Mouse (Mus musculus): ENCODE measurements at regions not wholly inside any gene's neighbourhood (a gene's known extent, or its start where the extent isn't known, plus 50 kb on each side); places are given as distances from the start of the nearest gene placed in this dataset.
A peak's percentile ranks its signal among the peaks of the same experiment; 100 is the strongest.
"Not testable (repeated sequence)": the region's sequence is repeated elsewhere in the genome, so short reads cannot be mapped to it uniquely, and the experiment has no call there.

DNA sequence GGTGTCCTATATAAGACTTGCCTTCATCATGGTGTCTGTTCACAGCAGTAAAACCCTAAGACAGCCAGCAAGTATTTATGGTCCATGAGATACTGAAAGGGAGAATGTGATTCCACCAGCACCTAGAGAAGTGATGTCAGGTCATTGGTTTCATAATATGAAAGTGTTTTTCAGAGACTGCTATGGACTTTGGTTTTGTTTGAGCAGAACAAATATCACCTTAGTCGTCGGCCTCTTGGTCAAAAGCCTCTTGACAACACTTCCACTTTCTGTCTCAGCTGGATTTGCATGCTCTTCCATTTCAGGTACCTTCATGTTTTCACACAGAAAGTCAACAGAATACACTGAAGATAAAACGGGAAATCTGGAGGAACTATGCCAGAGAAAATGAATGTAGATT is 56.7 kb upstream of the Lrrc8b start:
- Histone ChIP-seq H3K4me2 (no peak overlapping the region), H3K27ac (no peak overlapping the region), H3K9ac (no peak overlapping the region), H3K4me1 (no peaks in the 10 kb centered on the region), H3K4me3 (no peak overlapping the region), H3K27me3 (no peaks in the 10 kb centered on the region), H3K36me3 (no peaks in the 10 kb centered on the region), H3K9me3 (no peaks in the 10 kb centered on the region)
- WGBS, result 87% methylated on average over 3 of the region's 3 CpGs
- no peak for ATAC-seq (ENCODE audit: insufficient number of reproducible peaks, low FRiP score, low TSS enrichment, low read depth)

DNA sequence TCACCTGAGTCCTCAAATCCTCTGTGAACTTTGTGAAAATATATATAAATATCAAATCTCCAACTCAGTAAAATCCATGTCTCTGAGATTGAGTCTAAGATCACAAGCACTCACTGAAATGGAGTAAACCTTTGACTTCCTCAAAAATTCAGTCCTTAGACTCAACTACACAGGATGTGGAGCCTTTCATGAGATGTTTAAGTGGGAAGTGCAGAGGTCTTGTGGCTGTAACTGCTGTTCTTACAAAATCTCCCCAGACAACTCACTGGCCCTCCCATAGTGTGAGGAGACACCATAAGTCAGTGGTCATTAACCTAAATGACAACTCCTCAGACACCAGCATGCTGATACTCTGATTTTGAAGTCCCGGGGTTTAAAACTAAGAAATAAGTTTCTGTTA is 59.2 kb upstream of the Lrrc8b start:
- 77% methylated on average over 1 of the region's 1 CpGs for WGBS
- not testable (repeated sequence) for H3K4me3 ChIP-seq; H3K36me3 ChIP-seq; H3K9me3 ChIP-seq; H3K4me2 ChIP-seq; H3K4me1 ChIP-seq; H3K9ac ChIP-seq; H3K27me3 ChIP-seq; H3K27ac ChIP-seq; ATAC-seq (ENCODE audit: insufficient number of reproducible peaks, low FRiP score, low TSS enrichment, low read depth)

DNA sequence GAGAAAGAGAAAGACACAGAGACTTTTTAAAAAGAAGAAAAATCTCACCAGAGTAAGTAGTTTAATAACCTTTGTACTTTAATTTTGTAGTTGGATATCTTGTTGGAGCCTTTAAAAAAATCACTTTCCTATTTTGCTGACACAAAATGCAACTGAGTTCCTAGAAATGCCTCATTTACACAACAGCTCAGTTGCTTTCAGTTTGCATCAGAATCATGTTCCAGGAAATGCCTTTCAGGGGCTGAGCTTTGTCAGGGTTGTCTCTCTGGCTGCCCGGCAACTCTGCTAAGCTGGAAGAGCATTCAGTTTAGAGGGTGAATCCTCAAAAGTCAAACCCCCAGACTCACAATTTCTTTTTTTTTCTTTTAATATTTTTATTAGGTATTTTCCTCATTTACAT is 60.5 kb upstream of the Gbp6 start:
- WGBS, result 63% methylated on average over 1 of the region's 1 CpGs

GRCm38 (mm10) chr5:105346463-105346862 is 53.0 kb upstream of the Gbp6 start:
- no peaks in the 10 kb centered on the region for H3K4me1 ChIP-seq
- H3K27me3 ChIP-seq, result no peaks in the 10 kb centered on the region
- H3K4me2 ChIP-seq, result no peak overlapping the region
- H3K4me3 ChIP-seq, result no peak overlapping the region
- H3K9ac ChIP-seq, result no peak overlapping the region
- ATAC-seq (ENCODE audit: insufficient number of reproducible peaks, low FRiP score, low TSS enrichment, low read depth), result peak; percentile 48; the same call in 1 of the 2 replicates
- no peaks in the 10 kb centered on the region for H3K9me3 ChIP-seq
- H3K36me3 ChIP-seq, result no peaks in the 10 kb centered on the region
- no peak overlapping the region for H3K27ac ChIP-seq

More for the DNA sequence above, 60.5 kb upstream of the Gbp6 start:
- Histone ChIP-seq H3K4me3 (no peak overlapping the region), H3K4me2 (no peak overlapping the region), H3K4me1 (no peaks in the 10 kb centered on the region), H3K27ac (no peak overlapping the region), H3K27me3 (no peaks in the 10 kb centered on the region), H3K9me3 (no peaks in the 10 kb centered on the region), H3K36me3 (no peaks in the 10 kb centered on the region), H3K9ac (no peak overlapping the region)
- ATAC-seq (ENCODE audit: insufficient number of reproducible peaks, low FRiP score, low TSS enrichment, low read depth), result no peak

- not testable (repeated sequence) for H3K27me3 ChIP-seq; ATAC-seq (ENCODE audit: insufficient number of reproducible peaks, low FRiP score, low TSS enrichment, low read depth); H3K9me3 ChIP-seq; H3K27ac ChIP-seq; H3K9ac ChIP-seq; H3K4me1 ChIP-seq; H3K4me3 ChIP-seq; H3K36me3 ChIP-seq; H3K4me2 ChIP-seq
- WGBS, result 50% methylated on average over 1 of the region's 1 CpGs
Measured at GRCm38 (mm10) chr5:105345953-105346352, 52.5 kb upstream of the Gbp6 start.

GRCm38 (mm10) chr5:105344808-105345732 is 51.6 kb upstream of the Gbp6 start:
- 47% methylated on average over 6 of the region's 6 CpGs for WGBS
- Histone ChIP-seq H3K27me3 (no peaks in the 10 kb centered on the region), H3K9ac (no peak overlapping the region), H3K27ac (no peak overlapping the region), H3K4me3 (no peak overlapping the region), H3K36me3 (no peaks in the 10 kb centered on the region), H3K9me3 (no peaks in the 10 kb centered on the region), H3K4me2 (no peak overlapping the region), H3K4me1 (no peaks in the 10 kb centered on the region)
- ATAC-seq (ENCODE audit: insufficient number of reproducible peaks, low FRiP score, low TSS enrichment, low read depth), result no peak

- not testable (repeated sequence) for H3K36me3 ChIP-seq; H3K4me1 ChIP-seq; H3K9ac ChIP-seq; H3K27me3 ChIP-seq; H3K4me2 ChIP-seq; H3K9me3 ChIP-seq; H3K27ac ChIP-seq; H3K4me3 ChIP-seq; ATAC-seq (ENCODE audit: insufficient number of reproducible peaks, low FRiP score, low TSS enrichment, low read depth)
- 58% methylated on average over 2 of the region's 2 CpGs for WGBS
Measured at GRCm38 (mm10) chr5:105343816-105344215, 50.3 kb upstream of the Gbp6 start.
